Mouse (Mus musculus) embryo, embryonic 11 days (tissue): Measurements from ENCODE around the gene Svbp.
A peak's percentile ranks its signal among the peaks of the same experiment; 100 is the strongest.

Source experiments
- DNase-seq: peaks from one replicate; pipeline ENCODE4 v3.0.0-alpha.2; 2015

Svbp gene

DNA sequence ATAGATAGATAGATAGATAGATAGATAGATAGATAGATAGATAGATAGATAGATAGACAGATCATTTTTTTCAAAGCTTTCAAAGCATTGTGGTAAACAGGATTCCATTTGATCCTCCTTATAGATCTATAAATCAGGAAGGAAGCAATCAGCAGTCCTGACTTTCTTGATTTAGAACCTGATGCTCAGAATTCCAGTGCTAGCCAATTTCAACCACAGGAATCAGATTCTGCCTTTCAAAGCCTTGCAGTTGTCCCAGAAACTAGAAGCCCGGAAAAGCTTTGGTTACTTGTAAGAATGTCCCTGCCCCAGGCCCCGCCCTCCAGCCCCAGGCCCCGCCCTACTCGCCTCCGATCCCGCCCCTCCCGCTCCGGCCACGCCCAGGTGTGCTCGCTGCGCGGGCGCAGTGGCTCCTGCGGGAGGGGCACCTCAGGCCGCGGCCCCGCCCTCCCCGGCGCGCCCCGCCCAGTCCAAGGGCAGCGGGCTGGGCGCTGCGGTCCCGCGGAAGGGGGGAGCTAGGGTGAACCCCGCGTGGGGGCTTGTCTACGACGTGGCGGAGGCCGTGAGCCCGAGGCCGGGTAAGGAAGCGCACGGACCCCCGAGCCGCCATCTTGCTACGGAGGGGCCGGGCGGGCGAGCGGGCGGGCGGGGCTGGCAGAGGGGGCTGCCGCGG, at the start of gene Svbp:
Gene Svbp (plus strand): TSS at position 398 of the 673 bp plus-strand sequence.
- DNase-seq: peak; percentile 94

DNA sequence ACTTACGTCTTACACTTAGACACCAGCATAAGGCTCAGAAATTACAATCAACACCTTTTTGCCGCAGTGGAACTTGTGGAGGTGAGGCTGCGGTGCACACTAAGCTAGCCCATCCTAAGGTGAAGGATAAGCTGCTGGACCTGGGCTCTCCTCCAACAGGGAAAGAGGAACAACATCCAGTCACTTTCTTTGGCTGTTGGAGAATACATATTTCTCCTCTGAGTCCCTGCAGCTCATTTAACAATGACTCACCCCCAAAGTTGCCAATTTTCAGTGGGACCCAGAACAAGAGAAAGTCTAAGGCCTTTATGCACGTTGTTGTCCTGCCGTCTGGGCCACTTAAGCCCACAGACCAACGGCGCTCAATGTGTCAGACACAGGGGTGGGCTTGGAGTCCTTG, 48.3 kb upstream of the Svbp start:
- no peak for DNase-seq

DNA sequence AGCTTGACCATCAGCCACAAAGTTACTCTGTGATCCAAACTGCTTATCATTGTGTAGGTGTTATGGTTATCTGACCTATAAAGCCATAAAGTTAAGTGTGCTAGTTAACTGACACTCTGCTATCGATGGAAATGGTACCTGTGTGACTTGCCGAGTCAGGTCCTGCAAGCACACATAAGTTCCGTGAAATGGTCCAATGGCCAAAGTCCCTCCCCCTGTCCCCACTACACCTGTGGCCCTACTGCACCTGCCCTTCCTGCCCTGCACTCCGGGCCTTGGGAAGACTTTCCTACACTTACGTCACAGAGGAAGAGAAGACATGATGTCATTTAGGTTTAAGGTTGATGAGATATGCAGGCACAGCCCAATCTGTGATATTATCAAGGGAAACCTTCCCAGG, 47.8 kb upstream of the Svbp start:
- DNase-seq: no peak

DNA sequence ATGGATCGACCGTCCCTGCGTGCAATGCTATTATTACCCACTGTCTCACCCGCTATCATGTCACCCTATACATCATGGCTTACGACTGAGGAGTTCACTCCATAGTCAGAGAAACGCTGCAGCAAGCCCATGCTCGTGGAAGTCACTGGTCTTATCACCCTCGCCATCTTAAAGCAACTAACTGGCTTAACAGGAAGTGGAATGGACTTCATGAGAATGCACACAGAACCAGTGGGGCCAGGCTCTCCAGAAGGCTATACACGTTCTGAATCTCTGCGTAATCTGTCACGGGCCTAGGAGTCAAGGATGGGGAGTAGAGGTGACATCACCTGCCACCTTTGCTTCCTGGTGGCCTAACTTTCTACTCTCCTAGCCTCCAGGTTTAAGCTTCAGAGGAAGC, 46.4 kb upstream of the Svbp start:
- DNase-seq: no peak

DNA sequence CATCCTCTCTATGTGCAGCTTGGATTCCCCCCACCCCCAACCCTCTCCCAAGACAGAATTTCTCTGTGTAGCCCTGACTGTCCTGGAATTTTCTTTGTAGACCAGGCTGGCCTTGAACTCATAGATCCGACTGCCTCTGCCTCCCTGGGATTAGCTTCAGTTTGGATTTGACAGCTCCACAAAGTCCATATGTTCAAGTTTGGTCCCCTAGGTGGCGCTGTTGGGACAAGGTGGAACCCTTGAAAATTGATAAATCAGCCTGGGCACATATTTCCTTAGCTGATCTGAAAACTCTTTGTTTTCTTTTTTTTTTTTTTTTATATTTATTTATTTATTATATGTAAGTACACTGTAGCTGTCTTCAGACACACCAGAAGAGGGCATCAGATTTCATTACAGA, 37.9 kb upstream of the Svbp start:
- DNase-seq: peak; percentile 60

DNA sequence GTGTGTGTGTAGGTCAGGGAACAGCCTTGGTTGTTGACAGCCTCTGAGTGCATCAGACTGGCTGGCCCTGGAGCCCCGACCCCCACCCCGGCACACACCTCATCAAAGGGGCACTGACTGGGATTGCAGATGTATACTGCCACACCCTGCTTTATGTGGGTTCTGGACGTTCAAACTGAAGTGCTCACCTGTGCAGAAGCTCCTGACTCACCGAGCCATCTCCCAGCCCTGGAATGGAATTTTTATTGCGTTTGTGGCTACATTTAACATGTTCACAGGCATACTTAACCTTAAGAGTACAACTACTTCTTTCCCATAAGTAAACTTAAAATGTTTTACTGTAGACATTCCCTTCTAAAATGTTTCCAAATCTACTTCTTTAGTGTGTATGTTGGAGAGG, 37.2 kb upstream of the Svbp start:
- DNase-seq: no peak

DNA sequence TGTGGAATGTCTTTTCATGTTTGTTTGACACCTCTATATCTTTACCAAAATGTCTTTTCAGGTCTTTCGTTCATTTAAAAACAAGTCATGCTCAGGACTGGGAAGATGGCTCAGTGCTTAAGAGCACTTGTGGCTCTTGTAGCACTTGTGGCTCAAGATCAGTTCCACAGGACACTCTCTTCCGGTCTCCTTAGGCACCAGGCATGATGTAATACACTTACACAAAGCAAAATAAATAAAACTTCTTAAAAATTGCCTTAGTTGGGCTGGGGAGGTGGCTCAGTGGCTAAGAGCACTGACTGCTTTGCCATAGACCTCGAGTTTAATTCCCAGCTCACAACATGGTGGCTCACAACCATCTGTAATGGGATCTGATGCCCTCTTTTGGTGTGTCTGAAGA, 33.7 kb upstream of the Svbp start:
- no peak for DNase-seq

DNA sequence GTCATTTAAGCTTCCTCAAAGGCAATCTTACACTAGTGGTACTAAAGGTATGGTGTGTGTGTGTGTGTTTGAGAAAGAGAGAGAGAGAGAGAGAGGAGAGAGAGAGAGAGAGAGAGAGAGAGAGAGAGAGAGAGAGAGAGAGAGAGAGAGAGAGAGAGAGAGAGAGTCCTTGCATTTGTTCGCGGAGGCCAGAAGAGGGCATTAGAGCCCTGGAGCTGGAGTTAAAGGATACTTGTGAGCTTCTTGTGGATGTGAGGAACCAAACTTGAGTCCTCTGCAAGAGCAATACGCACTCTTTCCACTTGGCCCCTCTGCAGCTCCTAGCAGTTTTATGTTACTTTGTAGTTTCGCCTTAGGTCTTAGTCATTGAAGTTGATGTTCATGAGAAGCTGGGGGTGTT, 32.1 kb upstream of the Svbp start:
- DNase-seq: no peak

DNA sequence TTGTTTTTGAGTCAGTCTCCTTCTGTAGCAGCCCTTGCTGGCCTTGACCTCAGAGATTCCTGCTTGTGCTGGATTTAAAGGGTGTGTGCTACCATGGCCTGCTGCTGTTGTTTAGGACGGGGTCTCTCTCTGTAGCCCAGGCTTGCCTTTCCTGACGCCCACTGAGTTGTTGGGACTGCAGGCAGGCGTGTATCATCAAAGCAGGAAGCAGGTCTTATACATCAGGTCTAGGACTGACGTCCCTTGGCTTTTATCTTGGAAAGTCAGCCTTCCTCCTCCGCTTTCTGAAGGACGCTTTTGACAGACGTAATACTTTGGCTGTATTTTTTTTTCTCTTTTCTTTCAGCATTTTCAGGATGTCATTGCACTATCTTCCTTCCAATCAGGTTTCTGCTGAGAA, 29.2 kb upstream of the Svbp start:
- DNase-seq: no peak

DNA sequence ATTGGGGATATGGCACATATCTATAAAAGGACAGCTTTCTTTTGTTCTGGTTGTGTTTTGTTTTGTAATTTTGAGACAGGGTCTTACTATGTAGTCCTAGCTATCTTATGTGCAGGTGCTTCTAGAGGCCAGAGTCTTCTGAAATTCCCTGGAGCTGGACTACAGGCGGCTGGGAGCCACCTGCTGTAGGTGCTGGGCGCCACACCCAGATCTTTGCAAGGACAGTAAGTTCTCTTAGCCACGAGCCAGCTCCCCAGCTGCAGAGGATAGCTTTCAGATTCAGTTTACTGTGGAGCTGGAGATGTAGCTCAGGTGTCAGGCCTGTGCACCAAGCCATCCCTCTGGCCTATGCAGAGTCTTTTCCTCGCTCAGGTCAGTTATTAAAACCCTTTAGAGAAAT, 28.0 kb upstream of the Svbp start:
- DNase-seq: no peak

DNA sequence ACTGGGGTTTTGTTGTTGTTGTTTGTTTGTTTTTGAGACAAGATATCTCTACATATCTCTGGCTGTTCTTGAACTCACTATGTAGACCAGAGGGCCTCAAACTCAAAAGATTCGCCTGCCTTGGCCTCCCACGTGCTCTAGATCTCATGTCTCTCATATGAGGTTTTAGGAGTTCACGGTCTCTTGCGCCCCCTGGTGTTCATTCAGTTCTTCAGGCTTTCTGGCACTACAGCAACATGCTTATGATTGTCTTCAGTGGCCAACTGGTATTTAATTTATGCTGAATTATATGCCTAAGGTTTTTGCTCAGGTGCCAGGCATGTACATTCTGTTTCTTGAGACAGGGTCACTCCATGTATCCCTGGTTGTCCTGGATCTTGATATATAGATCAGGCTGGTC, 27.4 kb upstream of the Svbp start:
- peak; percentile 87 for DNase-seq

DNA sequence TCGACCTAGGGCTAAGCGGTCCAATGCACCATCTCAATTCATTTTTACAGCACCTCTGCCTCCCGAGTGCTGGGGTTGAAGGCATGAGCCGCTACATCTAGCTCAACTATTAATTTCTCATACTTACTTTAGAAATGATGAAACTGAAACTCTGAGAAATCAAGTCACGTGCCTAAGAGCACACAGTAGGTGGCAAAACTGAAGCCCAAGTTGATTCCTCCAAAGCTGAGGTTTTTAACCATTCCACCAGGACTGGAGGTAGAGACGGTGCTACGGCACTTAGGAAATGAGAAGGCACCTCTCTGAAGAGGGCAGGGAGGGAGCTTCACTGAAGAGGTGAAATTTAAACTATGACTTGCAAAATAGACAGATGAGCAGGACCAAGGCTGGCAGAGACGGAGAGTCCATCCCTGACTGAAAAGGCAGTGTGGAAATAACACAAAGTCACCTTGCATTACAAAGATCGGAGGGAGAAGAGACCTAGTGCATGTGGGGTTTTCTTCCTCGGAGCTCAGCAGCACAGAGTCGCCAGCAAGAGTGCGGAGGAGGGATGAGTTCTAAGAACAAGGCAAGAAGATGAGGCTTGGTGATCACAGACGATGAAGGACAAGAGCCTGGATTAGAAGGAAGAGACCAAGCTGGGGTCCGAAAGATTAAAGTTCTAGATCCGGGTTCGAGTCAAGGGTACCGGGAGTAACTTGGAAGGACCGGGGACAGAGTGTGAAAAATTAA, 22.0 kb upstream of the Svbp start:
- no peak for DNase-seq

DNA sequence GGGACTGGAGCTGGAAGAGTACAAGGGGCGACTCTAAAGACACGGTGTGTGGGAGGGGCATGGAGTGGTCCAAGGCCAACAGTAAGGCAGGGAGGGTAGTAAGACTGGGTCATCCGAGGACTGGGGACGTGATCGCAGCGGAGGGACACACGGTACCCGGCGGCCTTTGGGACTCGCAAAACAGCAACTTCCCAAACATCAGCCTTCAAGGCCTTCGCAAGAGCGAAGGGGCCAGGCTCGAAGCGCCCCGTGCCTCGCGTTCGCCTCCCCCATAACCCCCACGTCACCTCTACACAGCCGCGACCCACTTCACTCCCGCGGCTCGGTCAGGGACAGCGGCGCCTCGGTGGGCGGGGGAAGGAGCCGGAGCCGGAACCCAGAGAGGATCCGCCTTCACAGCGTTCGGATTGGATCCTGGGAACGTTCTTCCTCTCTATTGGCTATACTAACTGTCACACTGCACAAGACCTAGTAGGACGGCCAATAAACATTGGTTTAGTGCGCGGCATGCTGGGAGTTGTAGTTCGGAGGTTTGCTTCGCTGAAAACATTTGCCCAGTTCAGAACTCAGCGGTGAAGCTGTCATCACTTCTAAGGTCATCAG, 21.2 kb upstream of the Svbp start, which contains the start of gene Zfp691:
Gene Zfp691 (minus strand): TSS at position 345 of the 603 bp plus-strand sequence.
- DNase-seq: peak; percentile 97

DNA sequence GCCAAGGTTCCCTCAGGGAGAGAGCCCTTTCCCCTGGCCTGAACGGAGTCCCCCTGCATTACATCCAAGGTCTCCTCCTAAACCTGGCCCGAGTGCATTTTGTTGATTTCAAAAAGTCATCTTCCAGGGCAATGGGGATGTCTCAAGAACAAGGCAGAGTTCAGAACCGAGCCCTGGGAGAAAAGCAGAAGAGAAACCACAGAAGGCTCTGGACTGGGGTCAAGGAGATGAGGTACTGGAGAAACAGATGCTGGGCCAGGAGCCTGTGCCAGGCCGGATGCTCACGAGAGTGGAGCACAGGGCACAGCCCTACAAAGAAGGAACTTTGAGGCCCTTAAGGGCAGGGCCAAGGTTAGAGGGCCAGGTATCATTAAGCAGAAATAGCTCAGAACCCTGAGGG, 17.4 kb upstream of the Svbp start:
- DNase-seq: no peak

DNA sequence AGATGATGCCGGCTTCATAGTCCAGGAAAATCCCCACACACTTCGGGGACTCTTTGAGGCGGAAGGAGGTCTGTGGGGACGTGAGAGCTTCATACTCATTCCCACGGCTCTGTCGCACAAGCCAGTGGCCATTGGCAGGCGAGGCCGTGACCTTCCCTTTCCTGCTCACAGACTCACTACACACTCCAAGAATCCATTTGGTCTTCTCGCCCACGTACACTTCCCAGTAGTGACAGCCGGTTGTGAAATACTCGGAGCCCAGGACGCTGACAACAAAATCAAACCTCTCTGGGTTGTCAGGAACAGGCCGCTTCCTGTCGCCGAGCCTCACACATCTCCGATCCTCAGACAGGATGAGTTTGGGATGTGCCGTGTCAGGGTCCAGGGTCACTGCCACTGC, 16.8 kb upstream of the Svbp start:
- DNase-seq: no peak

DNA sequence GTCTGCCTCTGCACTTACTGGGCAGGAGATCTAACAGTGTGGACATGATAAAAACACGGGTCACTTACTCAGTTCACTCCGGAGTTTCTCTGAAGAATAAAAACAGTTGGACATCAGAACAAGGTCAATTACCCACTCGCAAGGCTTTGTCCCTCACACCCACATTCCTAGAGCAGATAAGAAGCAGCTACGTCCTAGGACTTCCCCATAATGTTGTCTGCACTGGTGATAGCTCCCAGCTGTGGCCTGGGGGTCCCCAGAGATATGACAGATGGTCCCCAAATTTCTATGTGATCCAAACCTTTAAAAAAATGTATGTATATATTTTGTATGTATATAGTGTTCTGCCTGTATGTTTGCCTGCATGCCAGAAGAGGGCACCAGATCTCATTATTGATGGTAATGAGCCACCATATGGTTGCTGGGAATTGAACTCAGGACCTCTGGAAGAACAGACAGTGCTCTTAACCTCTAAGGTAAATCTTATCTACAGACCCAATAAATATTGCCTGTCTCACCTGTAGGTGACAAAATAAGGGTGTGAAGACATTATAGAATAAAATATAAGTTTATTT, 14.9 kb upstream of the Svbp start:
- DNase-seq: no peak

DNA sequence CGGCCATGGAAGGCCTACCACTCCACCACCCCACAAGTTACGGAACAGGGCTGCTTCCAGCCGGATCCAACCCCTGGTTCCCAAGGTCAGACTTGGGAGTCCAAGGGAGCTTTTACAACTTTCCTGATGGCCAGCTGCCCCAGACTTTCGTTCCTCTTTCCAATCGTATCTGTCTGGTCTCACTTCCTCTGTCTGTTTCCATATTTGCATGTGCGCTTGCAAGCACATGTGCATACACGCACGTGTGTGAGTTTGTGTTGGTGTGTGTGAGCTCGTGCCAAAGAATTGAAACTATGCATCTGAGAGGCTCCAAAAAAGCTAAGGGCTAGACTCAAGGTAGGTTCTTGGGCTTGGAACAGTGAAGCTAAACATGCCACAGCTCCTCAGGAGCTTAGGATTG, 13.7 kb upstream of the Svbp start:
- DNase-seq: no peak

DNA sequence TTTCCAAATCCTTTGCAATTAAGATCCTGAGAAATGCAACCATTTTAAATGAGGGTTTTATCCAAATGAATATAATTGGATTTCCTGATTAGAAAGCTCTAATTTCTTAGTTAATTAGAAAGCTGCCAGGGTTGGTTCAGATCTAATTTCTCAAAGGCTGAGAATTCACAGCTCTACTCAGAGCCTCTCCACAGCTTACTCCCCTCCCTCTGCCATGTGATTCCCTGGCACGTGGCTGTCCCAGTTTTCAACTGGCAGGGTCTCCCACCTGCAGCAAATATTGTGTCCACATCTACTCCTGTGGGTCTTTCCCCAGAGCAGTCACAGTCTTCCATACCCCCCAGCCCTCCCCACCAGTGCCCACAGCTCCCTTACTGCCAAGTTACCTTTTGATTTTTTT, 11.6 kb upstream of the Svbp start:
- no peak for DNase-seq

DNA sequence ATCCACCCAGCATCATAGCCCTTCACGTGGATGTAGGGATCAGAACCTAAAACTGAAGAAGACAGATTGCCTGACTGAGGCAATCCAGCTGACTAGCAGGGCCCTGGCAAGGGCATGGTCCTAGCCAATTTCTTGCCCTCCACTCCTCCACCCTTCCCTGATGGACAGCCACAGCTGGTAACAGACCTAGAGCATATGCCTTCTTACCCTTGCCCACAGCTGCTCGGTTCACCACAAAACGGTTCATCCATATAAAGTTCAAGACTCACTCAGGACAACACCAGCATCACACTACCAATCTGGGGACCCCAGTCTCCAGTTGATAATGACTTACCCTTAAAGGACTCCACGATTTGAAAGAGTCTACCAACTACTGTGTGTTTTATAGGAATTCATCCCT, 9.3 kb upstream of the Svbp start:
- DNase-seq: no peak

DNA sequence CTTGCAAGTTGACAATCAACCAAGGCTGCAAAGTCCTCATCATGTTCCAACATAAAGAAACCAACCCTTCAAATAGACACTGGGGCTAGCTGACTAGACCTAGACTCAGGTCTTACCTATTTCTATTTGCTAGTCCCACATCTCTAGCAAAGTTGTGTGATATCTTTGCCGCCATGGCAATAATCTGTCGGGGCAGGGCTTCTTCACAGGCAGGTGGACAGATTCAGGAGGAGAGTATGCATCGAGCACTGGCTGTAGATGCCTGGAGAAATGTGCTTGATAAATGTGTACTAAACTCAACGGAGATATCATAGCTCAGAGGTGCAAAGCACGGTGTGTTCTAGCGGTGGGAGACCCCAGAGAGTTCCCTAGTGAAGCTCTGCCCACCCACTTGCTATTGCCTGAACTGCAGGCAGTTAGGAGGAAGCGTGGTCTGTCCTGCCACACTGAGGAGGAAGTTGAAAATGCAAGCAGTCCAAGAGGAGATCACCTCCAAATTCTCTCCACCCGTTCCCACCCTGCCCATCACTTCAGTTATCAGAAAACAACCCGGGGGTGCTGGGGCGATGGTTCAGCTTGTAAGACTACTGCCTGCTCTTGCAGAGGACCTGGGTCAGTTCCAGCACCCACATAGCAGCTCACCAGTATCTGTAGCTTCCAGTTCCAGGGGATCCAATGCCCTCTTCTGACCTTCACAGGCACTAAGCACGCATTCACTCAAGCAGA, 6.9 kb upstream of the Svbp start:
- DNase-seq: no peak

DNA sequence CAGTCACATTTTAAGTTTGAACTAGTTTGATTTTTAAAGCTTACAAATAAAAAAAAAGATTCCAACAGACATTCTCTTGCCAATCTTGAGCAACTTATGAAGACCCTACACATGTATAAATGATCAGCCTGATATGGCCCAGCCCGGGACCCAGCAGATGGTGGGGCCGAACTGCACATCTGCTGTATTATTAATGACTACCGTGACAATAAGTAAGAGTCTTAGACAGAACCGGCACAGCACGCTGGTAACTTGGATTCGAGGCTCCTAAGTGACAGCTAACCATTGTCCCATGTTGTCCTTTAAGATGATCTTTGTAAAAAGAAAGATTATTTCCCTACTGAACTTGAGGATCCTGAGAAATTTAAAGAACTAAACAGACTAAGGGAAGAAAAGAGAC, 5.7 kb upstream of the Svbp start:
- DNase-seq: no peak

DNA sequence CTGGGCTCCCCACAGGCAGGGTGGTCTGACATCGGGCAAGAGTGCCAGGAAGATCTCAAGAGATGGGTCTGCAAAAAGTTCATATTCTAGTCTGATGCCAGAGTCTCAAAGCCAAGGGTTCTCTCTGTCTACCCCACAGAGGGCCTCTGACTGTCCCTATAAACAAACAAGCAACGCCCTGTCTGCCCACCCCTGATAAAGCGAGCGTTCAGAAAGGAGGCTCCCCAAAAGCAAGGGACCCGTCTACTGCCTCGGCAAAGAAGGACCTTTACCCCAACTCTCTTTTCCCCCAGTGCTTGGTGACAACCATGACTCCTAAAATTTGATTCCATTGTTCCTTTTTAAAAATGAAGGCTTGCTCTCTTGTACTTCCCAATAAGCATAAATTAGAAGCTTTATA, 5.2 kb upstream of the Svbp start, which contains the start of gene Ermap:
Gene Ermap (minus strand): TSS at position 148 of the 400 bp plus-strand sequence.
- DNase-seq: no peak

DNA sequence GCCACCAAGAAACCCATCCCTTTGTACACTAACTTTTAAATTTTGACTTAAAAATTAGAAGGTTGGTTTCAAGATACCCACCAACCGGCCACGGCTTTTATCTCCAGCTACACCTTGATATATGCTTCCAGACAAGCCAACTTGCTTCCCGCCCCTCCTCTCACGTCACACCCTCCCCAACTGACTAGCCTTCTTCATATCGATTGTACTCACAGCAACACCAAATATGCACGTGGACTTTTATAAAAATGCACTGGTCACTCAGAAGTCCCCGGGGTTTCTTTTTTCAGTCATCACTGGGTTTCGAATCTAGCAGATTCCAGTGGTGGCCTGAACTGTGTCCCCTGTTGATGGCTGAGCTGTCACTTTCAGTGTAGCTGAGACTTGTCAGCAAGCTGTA, 4.5 kb upstream of the Svbp start:
- DNase-seq: no peak
